Mouse (Mus musculus): ENCODE results near the gene Pdia3. TPM values are rescaled to one million over a fixed set of nuclear protein-coding genes. Genes with fewer than 3 reads are reported as not detected.

Pdia3 gene
- 448 and 1,332 TPM in 2 replicates for polyA plus RNA-seq (2012; ENCODE audit: low replicate concordance)

GRCm38 (mm10) chr2:121413387-121414042 is at the start of gene Pdia3, which contains the start of gene Catsper2:
Gene Pdia3 (plus strand): TSS chr2:121413775.
Gene Catsper2 (minus strand): TSS chr2:121413792.

GRCm38 (mm10) chr2:121386961-121387575 is 26.5 kb upstream of the Pdia3 start, which contains the start of gene Strc:
Gene Strc (minus strand): TSS chr2:121387168.

GRCm38 (mm10) chr2:121444178-121444577 is 30.6 kb downstream of the Pdia3 start, which contains the start of gene Ell3:
Gene Ell3 (minus strand): TSS chr2:121444278.

GRCm38 (mm10) chr2:121448739-121449535 is 35.4 kb downstream of the Pdia3 start, which contains the start of gene Serf2:
Gene Serf2 (plus strand): TSS chr2:121449195.

GRCm38 (mm10) chr2:121452990-121453389 is 39.4 kb downstream of the Pdia3 start, which contains the start of gene Hypk:
Gene Hypk (plus strand): TSS chr2:121453290.

GRCm38 (mm10) chr2:121456692-121457642 is 43.4 kb downstream of the Pdia3 start, which contains the start of gene Serinc4:
Gene Serinc4 (minus strand): TSS chr2:121456781.

GRCm38 (mm10) chr2:121473301-121474179 is 60.0 kb downstream of the Pdia3 start, which contains the start of gene Mfap1b:
Gene Mfap1b (minus strand): TSS chr2:121474067.

Other genes with a start within 250 kb of the Pdia3 start
- gene Tubgcp4, start 243.1 kb upstream of the Pdia3 start, polyA plus RNA-seq (2012; ENCODE audit: low replicate concordance), result 6.4 and 20.8 TPM in 2 replicates
- 18.7 and 32.2 TPM in 2 replicates for gene Zscan29, start 242.7 kb upstream of the Pdia3 start, polyA plus RNA-seq (2012; ENCODE audit: low replicate concordance)
- gene Trp53bp1, start 142.4 kb upstream of the Pdia3 start, polyA plus RNA-seq (2012; ENCODE audit: low replicate concordance), result 15.1 and 22.2 TPM in 2 replicates
- gene Map1a, start 124.2 kb upstream of the Pdia3 start, polyA plus RNA-seq (2012; ENCODE audit: low replicate concordance), result 1.4 and 1.8 TPM in 2 replicates
- gene Ppip5k1, start 58.4 kb upstream of the Pdia3 start, polyA plus RNA-seq (2012; ENCODE audit: low replicate concordance), result 7.0 and 8.7 TPM in 2 replicates
- gene Ckmt1, start 56.1 kb upstream of the Pdia3 start, polyA plus RNA-seq (2012; ENCODE audit: low replicate concordance), result not detected in 2 replicates
- gene Strc, start 26.6 kb upstream of the Pdia3 start, polyA plus RNA-seq (2012; ENCODE audit: low replicate concordance), result not detected in 2 replicates
- 0.55 and 0.79 TPM in 2 replicates for gene Catsper2, start within 50 bp of the Pdia3 start, polyA plus RNA-seq (2012; ENCODE audit: low replicate concordance)
- gene Ell3, start 30.5 kb downstream of the Pdia3 start, polyA plus RNA-seq (2012; ENCODE audit: low replicate concordance), result 8.3 and 17.1 TPM in 2 replicates
- 199 and 329 TPM in 2 replicates for gene Serf2, start 35.4 kb downstream of the Pdia3 start, polyA plus RNA-seq (2012; ENCODE audit: low replicate concordance)
- 18.0 and 38.8 TPM in 2 replicates for gene Hypk, start 39.5 kb downstream of the Pdia3 start, polyA plus RNA-seq (2012; ENCODE audit: low replicate concordance)
- 0.13 and 0.19 TPM in 2 replicates for gene Serinc4, start 43.0 kb downstream of the Pdia3 start, polyA plus RNA-seq (2012; ENCODE audit: low replicate concordance)
- 2.3 and 5.5 TPM in 2 replicates for gene Mfap1b, start 60.3 kb downstream of the Pdia3 start, polyA plus RNA-seq (2012; ENCODE audit: low replicate concordance)
- gene Mfap1a, start 92.9 kb downstream of the Pdia3 start, polyA plus RNA-seq (2012; ENCODE audit: low replicate concordance), result 1.9 and 11.4 TPM in 2 replicates
- gene Wdr76, start 92.9 kb downstream of the Pdia3 start, polyA plus RNA-seq (2012; ENCODE audit: low replicate concordance), result 0.45 and 0.91 TPM in 2 replicates

Data from hematopoietic multipotent progenitor cell, adult 10-12 weeks (in vitro differentiated cells).